Mouse (Mus musculus) heart, adult 18-20 months (tissue): Measurements from ENCODE around the gene Crk. TPM values are rescaled to one million over a fixed set of nuclear protein-coding genes. Genes with fewer than 3 reads are reported as not detected.

Experiments
- DNase-seq, 2 experiments: peaks; one replicate each; pipeline ENCODE4 v3.0.0; 2021 to 2022; ENCODE audit warnings: mixed read lengths in 1 of 2
- long read RNA-seq, 2 experiments: library from polyadenylated mRNA; stranded (forward); transcript quantifications; one replicate each; pipeline ENCODE4 v2.0.0; 2021
- total RNA-seq, 2 experiments: library from RNA; stranded (reverse); gene quantifications; 2 replicates each; pipeline ENCODE4 v1.2.3; 2021

The Crk gene
- total RNA-seq: 10 to 100 TPM; 83.6 to 87.8 TPM
- long read RNA-seq, experiment 1, full-length matches to known transcripts: 25 of 28 reads
- long read RNA-seq, experiment 1, partial matches to known transcripts: 1 of 28 reads
- long read RNA-seq, experiment 1, other reads (novel, unspliced or antisense): 2 of 28 reads
- long read RNA-seq, experiment 2, full-length matches to known transcripts: 11 of 14 reads
- long read RNA-seq, experiment 2, partial matches to known transcripts: 0 of 14 reads
- long read RNA-seq, experiment 2, other reads (novel, unspliced or antisense): 3 of 14 reads

- DNase-seq: peak; percentile 99
These were observed at the start of gene Crk for GRCm38 (mm10) chr11:75678747-75679438. Gene Crk (plus strand): TSS chr11:75679259.

- DNase-seq: no peak
These were observed 49.0 kb upstream of the Crk start for GRCm38 (mm10) chr11:75630098-75630497.

GRCm38 (mm10) chr11:75630645-75631229 lies 48.3 kb upstream of the Crk start, which contains the start of gene Inpp5k:
Gene Inpp5k (plus strand): TSS chr11:75630988.
- DNase-seq: peak; percentile 98 to 99

GRCm38 (mm10) chr11:75631561-75632225 lies 47.4 kb upstream of the Crk start:
- DNase-seq: peak; percentile 52 to 60

- no peak for DNase-seq
These were observed 46.1 kb upstream of the Crk start for GRCm38 (mm10) chr11:75632921-75633320.

- peak in 1 of 2 experiments; percentile 50 for DNase-seq
These were observed 44.3 kb upstream of the Crk start for GRCm38 (mm10) chr11:75634801-75635200.

- DNase-seq: peak; percentile 50 to 80
These were observed 43.7 kb upstream of the Crk start for GRCm38 (mm10) chr11:75635315-75635714.

GRCm38 (mm10) chr11:75643323-75643722 lies 35.7 kb upstream of the Crk start:
- no peak for DNase-seq

GRCm38 (mm10) chr11:75644684-75645083 lies 34.4 kb upstream of the Crk start:
- DNase-seq: peak in 1 of 2 experiments; percentile 47

- peak; percentile 79 to 80 for DNase-seq
These were observed 31.3 kb upstream of the Crk start for GRCm38 (mm10) chr11:75647681-75648211.

GRCm38 (mm10) chr11:75649155-75649561 lies 29.9 kb upstream of the Crk start:
- DNase-seq: peak; percentile 66 to 85

GRCm38 (mm10) chr11:75650311-75650710 lies 28.7 kb upstream of the Crk start, which contains the start of gene Myo1c:
Gene Myo1c (plus strand): TSS chr11:75650504.
- peak; percentile 83 to 89 for DNase-seq

- DNase-seq: no peak
These were observed 28.1 kb upstream of the Crk start for GRCm38 (mm10) chr11:75650958-75651425.

GRCm38 (mm10) chr11:75651426-75652221 lies 27.4 kb upstream of the Crk start:
- DNase-seq: peak; percentile 87 to 92

GRCm38 (mm10) chr11:75652222-75652941 lies 26.7 kb upstream of the Crk start:
- DNase-seq: peak in 1 of 2 experiments; percentile 52

- peak in 1 of 2 experiments; percentile 58 for DNase-seq
These were observed 25.9 kb upstream of the Crk start for GRCm38 (mm10) chr11:75652942-75653684.

GRCm38 (mm10) chr11:75653781-75654470 lies 25.1 kb upstream of the Crk start:
- DNase-seq: peak; percentile 87 to 91

- DNase-seq: peak; percentile 60 to 61
These were observed 24.3 kb upstream of the Crk start for GRCm38 (mm10) chr11:75654471-75655390.
